Mouse (Mus musculus): ENCODE measurements around the gene Kcna10. TPM values are rescaled to one million over a fixed set of nuclear protein-coding genes. Genes with fewer than 3 reads are reported as not detected.

Gene Kcna10
- polyA plus RNA-seq (2014; fragmentation: Illumina TruSeq; extraction: RNeasy Lipid Tissue Mini Kit (QIAGEN cat#74804); ENCODE audit: low read depth, low replicate concordance), result not detected

GRCm38 (mm10) chr3:107182756-107183155, at the start of gene Kcna10:
Kcna10 (plus strand) TSS chr3:107183056.

GRCm38 (mm10) chr3:107221608-107222007, 38.8 kb downstream of the Kcna10 start, which contains the start of gene Cym:
Cym (minus strand) TSS chr3:107221732.

GRCm38 (mm10) chr3:107230527-107230926, 47.7 kb downstream of the Kcna10 start, which contains the start of gene A630076J17Rik:
A630076J17Rik (plus strand) TSS chr3:107230614.

GRCm38 (mm10) chr3:107239607-107240006, 56.8 kb downstream of the Kcna10 start, which contains the start of gene Prok1:
Prok1 (minus strand) TSS chr3:107239707.

Other genes with a start within 250 kb of the Kcna10 start
- gene Kcna3, start 146.9 kb upstream of the Kcna10 start, polyA plus RNA-seq (2014; fragmentation: Illumina TruSeq; extraction: RNeasy Lipid Tissue Mini Kit (QIAGEN cat#74804); ENCODE audit: low read depth, low replicate concordance), result not detected
- gene Kcna2, start 81.9 kb upstream of the Kcna10 start, polyA plus RNA-seq (2014; fragmentation: Illumina TruSeq; extraction: RNeasy Lipid Tissue Mini Kit (QIAGEN cat#74804); ENCODE audit: low read depth, low replicate concordance), result 0.08 TPM
- not detected for gene Cym, start 38.7 kb downstream of the Kcna10 start, polyA plus RNA-seq (2014; fragmentation: Illumina TruSeq; extraction: RNeasy Lipid Tissue Mini Kit (QIAGEN cat#74804); ENCODE audit: low read depth, low replicate concordance)
- gene A630076J17Rik, start 47.6 kb downstream of the Kcna10 start, polyA plus RNA-seq (2014; fragmentation: Illumina TruSeq; extraction: RNeasy Lipid Tissue Mini Kit (QIAGEN cat#74804); ENCODE audit: low read depth, low replicate concordance), result not detected
- gene Prok1, start 56.7 kb downstream of the Kcna10 start, polyA plus RNA-seq (2014; fragmentation: Illumina TruSeq; extraction: RNeasy Lipid Tissue Mini Kit (QIAGEN cat#74804); ENCODE audit: low read depth, low replicate concordance), result not detected
- gene Lamtor5, start 95.8 kb downstream of the Kcna10 start, polyA plus RNA-seq (2014; fragmentation: Illumina TruSeq; extraction: RNeasy Lipid Tissue Mini Kit (QIAGEN cat#74804); ENCODE audit: low read depth, low replicate concordance), result 98.9 TPM
- gene Slc16a4, start 108.2 kb downstream of the Kcna10 start, polyA plus RNA-seq (2014; fragmentation: Illumina TruSeq; extraction: RNeasy Lipid Tissue Mini Kit (QIAGEN cat#74804); ENCODE audit: low read depth, low replicate concordance), result 5.9 TPM
- gene Rbm15, start 150.6 kb downstream of the Kcna10 start, polyA plus RNA-seq (2014; fragmentation: Illumina TruSeq; extraction: RNeasy Lipid Tissue Mini Kit (QIAGEN cat#74804); ENCODE audit: low read depth, low replicate concordance), result 9.2 TPM